Mouse (Mus musculus): ENCODE results near the gene Tmem217. TPM values are rescaled to one million over a fixed set of nuclear protein-coding genes. Genes with fewer than 3 reads are reported as not detected.

Tmem217 gene
- not detected for polyA plus RNA-seq (2015; fragmentation: Illumina TruSeq; extraction: RNeasy Lipid Tissue Mini Kit (QIAGEN cat#74804); ENCODE audit: low read depth, low replicate concordance)

DNA sequence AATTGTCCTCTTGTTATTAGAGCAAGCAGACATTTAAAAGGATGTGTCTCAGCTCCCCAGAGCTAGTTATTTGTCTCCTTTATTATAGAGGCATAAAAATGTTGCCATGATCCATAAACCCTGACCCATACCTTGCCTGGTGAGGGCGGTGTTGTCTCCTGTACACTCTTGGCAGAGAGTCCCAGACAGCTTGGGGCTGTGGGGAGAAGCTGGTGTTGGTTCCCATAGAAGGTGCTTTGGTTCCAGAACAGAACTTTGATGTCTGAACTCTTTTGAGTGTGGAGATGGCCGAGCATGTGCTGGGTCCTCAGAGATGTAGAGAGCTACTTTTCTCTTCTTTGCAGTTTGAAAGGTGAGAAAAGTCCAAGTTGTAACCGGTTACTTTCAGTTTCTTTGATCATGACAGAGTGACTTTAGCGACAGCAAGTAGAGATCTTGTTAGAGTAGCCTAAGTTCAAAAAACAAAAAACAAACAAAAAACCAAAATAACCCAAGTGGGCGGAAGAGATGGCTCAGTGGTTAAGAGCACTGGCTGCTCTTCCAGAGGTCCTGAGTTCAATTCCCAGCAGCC lies at the start of gene Tmem217:
Gene Tmem217 (minus strand): TSS at position 224 of the 571 bp plus-strand sequence.

DNA sequence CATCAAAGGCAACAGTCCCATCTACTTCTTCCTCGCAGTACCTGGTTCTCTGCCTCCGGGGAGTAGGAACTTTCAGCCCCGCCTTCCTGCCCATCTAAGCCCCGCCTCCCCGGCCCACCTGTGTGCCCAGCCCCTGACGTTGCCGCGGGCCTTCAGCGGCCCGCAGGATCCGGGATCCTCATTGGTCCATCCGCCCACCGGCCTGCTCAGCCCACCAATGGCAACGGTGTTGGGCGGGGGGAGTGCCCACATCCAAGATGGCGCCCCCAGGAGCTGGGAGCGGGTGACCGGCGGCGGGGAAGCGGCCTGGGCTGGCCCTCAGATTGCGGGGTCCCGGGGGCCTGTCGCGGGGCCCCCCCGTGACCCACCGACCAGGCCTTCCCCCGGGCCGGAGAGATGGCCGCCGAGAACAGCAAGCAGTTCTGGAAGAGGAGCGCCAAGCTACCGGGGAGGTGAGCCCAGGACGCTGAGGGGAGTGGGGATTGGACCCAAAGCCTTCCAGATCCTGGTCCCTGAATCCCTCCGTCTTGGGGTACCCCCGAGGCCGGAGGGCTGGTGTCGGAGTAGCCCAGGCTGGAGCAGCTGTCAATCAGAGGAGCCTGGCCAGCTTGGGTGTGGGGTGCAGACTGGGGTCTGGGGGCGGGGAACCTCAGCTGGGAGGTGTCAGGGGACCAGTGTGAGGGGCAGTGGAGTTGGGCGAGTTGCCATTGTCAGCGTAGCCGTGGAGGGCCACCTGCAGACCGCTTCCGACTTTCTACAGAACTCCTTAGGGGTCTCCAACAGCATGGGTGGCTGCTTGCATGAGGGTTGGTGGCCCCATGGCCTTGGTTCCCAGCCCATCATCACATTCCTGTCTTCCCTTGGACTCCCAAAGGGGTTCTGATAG lies 2.4 kb downstream of the Tmem217 start, which contains the start of the genes Gm17657 and Tbc1d22b:
Gene Gm17657 (minus strand): TSS at position 96 of the 886 bp plus-strand sequence.
Gene Tbc1d22b (plus strand): TSS at position 243 of the 886 bp plus-strand sequence.

DNA sequence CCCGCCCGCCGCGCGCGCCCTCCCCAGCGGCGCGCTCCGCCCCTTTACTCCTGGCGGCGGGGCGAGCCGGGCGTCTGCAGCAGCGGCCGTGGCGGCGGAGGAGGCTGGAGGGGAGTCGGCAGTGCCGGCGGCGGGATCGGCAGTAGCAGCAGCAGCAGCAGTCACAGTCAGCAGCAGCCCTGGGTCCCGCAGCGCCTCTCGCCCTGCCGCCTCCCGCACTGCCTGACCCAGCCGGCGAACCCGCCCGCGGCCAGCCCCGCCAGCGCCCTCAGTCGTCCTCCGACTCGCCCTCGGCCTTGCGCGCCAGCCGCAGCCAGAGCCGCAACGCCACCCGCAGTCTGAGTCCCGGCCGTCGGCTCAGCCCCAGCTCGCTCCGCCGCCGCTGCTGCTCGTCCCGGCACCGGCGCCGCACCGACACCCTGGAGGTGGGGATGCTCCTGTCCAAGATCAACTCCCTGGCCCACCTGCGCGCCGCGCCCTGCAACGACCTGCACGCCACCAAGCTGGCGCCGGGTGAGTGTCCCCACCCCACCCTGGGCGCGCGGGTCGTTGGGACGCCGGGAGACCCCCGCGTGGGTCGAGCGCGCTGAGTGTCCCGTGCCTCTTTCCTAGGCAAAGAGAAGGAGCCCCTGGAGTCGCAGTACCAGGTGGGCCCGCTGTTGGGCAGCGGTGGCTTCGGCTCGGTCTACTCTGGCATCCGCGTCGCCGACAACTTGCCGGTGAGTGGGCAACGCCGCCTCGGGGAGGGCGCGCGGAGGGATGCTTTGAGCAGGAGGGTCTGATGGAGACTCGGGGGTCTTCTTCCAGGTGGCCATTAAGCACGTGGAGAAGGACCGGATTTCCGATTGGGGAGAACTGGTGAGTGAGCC lies 61.2 kb downstream of the Tmem217 start, which contains the start of gene Pim1:
Gene Pim1 (plus strand): TSS at position 41 of the 869 bp plus-strand sequence.

Other genes with a start within 250 kb of the Tmem217 start
- gene Pi16, start 234.7 kb downstream of the Tmem217 start, polyA plus RNA-seq (2015; fragmentation: Illumina TruSeq; extraction: RNeasy Lipid Tissue Mini Kit (QIAGEN cat#74804); ENCODE audit: low read depth, low replicate concordance), result 0.76 TPM
- gene Mtch1, start 204.5 kb downstream of the Tmem217 start, polyA plus RNA-seq (2015; fragmentation: Illumina TruSeq; extraction: RNeasy Lipid Tissue Mini Kit (QIAGEN cat#74804); ENCODE audit: low read depth, low replicate concordance), result 584 TPM
- gene Fgd2, start 191.5 kb downstream of the Tmem217 start, polyA plus RNA-seq (2015; fragmentation: Illumina TruSeq; extraction: RNeasy Lipid Tissue Mini Kit (QIAGEN cat#74804); ENCODE audit: low read depth, low replicate concordance), result 8.8 TPM
- 3.9 TPM for gene Pim1, start 61.6 kb downstream of the Tmem217 start, polyA plus RNA-seq (2015; fragmentation: Illumina TruSeq; extraction: RNeasy Lipid Tissue Mini Kit (QIAGEN cat#74804); ENCODE audit: low read depth, low replicate concordance)
- not detected for gene Gm17657, start 2.7 kb downstream of the Tmem217 start, polyA plus RNA-seq (2015; fragmentation: Illumina TruSeq; extraction: RNeasy Lipid Tissue Mini Kit (QIAGEN cat#74804); ENCODE audit: low read depth, low replicate concordance)
- gene Tbc1d22b, start 2.6 kb downstream of the Tmem217 start, polyA plus RNA-seq (2015; fragmentation: Illumina TruSeq; extraction: RNeasy Lipid Tissue Mini Kit (QIAGEN cat#74804); ENCODE audit: low read depth, low replicate concordance), result 31.8 TPM
- 49.5 TPM for gene Rnf8, start 62.4 kb upstream of the Tmem217 start, polyA plus RNA-seq (2015; fragmentation: Illumina TruSeq; extraction: RNeasy Lipid Tissue Mini Kit (QIAGEN cat#74804); ENCODE audit: low read depth, low replicate concordance)
- 1.3 TPM for gene Gm28043, start 62.5 kb upstream of the Tmem217 start, polyA plus RNA-seq (2015; fragmentation: Illumina TruSeq; extraction: RNeasy Lipid Tissue Mini Kit (QIAGEN cat#74804); ENCODE audit: low read depth, low replicate concordance)
- 67.0 TPM for gene Cmtr1, start 108.2 kb upstream of the Tmem217 start, polyA plus RNA-seq (2015; fragmentation: Illumina TruSeq; extraction: RNeasy Lipid Tissue Mini Kit (QIAGEN cat#74804); ENCODE audit: low read depth, low replicate concordance)
- gene Ccdc167, start 164.7 kb upstream of the Tmem217 start, polyA plus RNA-seq (2015; fragmentation: Illumina TruSeq; extraction: RNeasy Lipid Tissue Mini Kit (QIAGEN cat#74804); ENCODE audit: low read depth, low replicate concordance), result 12.2 TPM